Mouse (Mus musculus) kidney, adult 9 months (tissue): ENCODE measurements around the gene Rbms3.

Experiments used
- DNase-seq: peaks from one replicate; pipeline ENCODE4 v3.0.0; 2022

Gene Rbms3

GRCm38 (mm10) chr9:116556641-116557040 is 1073.1 kb downstream of the Rbms3 start:
- DNase-seq, result no peak

- peak; percentile 25 for DNase-seq
Observed at GRCm38 (mm10) chr9:116553181-116553580, 1076.5 kb downstream of the Rbms3 start.

- no peak for DNase-seq
Observed at GRCm38 (mm10) chr9:116546156-116546555, 1083.6 kb downstream of the Rbms3 start.

- no peak for DNase-seq
Observed at GRCm38 (mm10) chr9:116542793-116543192, 1086.9 kb downstream of the Rbms3 start.

GRCm38 (mm10) chr9:116541976-116542375 is 1087.7 kb downstream of the Rbms3 start:
- no peak for DNase-seq

- DNase-seq, result no peak
Observed at GRCm38 (mm10) chr9:116535709-116536108, 1094.0 kb downstream of the Rbms3 start.

GRCm38 (mm10) chr9:116533381-116533780 is 1096.3 kb downstream of the Rbms3 start:
- DNase-seq, result no peak

GRCm38 (mm10) chr9:116531121-116531520 is 1098.6 kb downstream of the Rbms3 start:
- DNase-seq, result no peak

- DNase-seq, result no peak
Observed at GRCm38 (mm10) chr9:116524386-116524785, 1105.3 kb downstream of the Rbms3 start.
